Mouse (Mus musculus): ENCODE measurements around the gene Hcn2.
A peak's percentile ranks its signal among the peaks of the same experiment; 100 is the strongest.

Hcn2 gene

DNA sequence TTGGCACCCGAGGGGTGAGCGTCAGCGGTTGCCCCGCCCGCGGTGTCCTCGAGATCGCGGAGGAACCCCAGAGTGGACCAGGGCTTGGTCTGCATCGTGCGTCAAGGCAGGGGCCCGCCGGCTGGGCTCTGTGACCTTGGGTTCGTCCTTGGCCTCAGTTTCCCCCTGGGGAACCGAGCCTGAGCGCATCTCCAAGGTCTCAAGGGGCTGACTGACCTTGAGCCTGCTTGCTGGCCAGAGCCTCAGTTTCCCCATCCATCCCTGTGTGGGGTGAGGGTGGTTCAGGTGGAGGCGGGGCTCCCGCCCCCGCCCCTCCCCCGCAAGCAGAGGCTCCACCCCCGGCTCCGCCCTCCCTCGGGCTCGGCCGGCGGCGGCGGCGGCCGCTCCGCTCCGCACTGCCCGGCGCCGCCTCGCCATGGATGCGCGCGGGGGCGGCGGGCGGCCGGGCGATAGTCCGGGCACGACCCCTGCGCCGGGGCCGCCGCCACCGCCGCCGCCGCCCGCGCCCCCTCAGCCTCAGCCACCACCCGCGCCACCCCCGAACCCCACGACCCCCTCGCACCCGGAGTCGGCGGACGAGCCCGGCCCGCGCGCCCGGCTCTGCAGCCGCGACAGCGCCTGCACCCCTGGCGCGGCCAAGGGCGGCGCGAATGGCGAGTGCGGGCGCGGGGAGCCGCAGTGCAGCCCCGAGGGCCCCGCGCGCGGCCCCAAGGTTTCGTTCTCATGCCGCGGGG, at the start of gene Hcn2:
Gene Hcn2 (plus strand): TSS at position 381 of the 734 bp plus-strand sequence.
- DNase-seq = no peak

DNA sequence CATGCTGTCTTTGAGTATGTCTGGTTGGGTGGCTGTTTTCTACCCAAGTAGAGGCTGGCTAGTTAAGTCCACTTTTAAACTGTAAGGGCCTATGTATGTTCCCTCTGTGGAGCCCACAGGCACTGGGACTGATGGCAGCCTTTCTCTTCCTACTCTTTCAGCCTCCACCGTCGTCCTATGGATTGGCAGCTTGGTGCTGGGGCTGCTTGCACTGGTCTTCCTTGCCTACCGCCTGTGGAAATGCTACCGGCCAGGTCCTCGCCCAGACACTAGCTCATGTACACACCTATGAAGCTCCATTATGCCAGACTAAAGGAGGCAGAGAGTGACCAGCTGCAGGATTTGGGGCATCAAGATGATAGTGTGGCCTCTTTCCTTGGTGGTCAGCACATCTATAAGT, 48.4 kb upstream of the Hcn2 start:
- no peak for DNase-seq

DNA sequence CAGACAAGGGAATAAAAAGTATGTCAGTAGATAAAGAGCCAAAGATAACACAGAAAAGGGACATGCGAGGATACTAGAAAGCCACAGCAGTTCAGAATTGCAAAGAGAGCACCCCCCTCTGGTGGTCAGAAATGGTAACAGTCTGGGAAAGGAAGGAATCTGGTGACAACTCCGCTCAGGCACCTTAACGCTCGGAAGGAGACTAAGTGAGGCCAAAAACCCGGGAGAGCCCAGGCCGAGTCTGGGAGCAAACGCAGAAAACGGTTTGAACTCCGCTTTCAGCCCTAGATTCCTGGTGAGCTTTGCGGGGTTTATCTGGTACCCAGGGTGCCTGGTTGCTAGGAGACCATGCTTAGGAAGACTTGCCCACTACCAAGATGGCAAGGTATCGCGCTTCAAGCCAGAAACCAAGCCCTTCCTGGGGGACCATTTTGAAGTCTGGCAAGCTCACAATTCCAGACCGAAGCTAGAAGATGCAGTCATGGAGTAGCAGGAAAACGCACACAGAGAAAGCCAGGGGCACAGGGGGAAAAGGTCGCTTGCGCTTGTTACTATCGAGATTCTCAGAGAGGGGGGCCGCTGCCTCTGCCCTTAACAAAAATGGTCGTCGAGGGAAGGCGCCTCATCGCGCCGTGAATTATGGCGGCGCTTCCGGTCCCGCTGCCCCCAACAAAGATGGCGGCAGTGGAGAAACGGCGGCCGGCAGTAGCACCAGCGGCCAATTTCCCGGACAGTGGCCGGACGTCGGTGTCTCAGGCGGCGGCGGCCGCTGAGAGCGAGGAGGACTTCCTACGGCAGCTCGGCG, 47.5 kb upstream of the Hcn2 start, which contains the start of gene Tpgs1:
Gene Tpgs1 (plus strand): TSS at position 599 of the 805 bp plus-strand sequence.
- peak; percentile 93 for DNase-seq

DNA sequence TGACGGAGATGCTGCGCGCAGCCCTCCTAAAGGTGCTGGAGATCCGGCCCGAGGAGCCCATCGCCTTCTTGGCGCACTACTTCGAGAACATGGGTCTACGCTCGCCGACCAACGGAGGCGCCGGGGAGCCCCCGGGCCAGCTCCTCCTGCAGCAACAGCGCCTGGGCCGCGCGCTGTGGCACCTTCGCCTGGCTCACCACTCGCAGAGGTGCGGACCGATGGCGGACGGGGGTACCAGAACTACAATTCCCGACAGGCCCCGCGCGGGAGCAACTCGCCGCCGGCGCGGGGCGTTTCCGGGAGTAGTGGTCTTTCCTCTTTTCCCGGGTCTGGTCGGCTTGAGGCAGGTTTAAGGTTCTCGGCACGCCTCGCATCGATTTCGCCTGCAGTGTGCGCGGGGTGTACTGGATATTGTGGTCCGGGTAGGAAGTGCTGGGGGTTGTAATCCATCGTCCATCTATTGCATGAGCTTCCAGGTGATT, 46.8 kb upstream of the Hcn2 start:
- DNase-seq = peak; percentile 86

DNA sequence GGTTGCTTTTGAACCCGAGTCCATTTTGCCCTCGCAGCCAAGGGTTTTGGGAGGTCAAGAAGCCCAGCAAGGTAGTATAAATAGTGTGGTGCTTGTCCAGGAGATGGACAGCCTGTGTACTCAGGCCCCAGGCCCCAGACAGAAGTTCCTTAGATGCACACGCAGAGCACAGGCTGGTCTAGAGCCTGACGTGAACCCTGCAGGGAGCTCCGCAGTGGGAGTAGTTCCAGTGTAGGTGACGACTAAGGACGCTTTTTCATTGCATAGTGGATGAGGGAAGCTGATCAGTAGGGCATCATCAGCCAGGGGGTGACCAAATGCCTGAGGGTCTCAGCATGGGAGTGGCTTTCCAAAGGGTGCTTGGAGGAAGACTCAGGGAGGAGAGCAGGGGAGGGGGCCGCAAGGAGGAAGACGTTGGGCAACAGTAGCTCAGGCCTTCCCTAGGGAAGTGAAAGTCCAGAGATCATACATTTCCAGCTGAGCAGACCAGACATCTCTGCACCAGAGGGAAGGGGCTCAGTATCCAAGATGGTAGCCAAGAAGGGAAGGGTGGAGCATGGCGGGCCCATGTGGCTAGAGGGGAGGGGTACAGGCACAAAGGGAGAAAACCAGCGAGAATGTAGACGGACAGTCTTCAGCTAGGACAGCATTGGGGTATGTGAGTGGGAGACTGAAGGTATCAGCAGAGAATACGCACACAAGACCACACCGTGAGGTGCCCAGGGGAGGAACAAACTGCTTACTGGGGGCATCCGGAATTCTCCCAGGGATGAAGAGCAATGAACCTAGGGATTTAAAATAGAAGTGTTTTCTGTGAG, 46.2 kb upstream of the Hcn2 start:
- no peak for DNase-seq

DNA sequence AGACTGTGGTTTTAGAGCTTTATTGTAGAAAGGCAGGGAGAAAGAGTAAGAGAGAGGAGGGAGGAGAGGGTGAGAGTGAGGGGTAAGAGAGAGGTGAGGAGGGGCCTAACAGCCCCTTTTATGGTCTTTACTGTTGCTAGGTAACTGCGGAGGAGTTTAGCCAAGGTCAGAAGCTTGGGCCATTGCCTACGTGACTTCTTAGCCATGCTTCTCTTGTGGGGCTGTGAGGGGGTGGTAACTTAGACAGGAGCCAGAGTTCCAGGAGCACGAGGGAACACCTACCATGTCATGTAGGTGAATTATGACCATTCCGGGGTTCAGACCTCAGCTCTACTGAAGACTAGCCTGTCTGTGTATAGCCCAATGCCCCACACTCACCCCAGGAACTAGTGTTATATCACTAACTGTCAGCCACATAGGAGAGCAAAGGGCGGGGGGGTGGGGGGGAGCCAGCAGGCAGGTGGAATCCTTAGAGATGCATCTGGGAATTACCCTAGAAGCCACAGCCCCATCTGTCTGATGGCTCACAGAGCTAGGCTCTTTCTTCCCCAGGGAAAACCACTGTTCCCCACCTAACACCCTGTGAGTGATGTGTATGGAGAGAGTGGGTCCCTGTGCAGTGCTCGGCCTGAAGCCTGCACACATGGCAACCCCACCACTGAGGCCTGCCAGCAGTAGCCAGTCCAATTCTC, 44.9 kb upstream of the Hcn2 start:
- peak; percentile 18 for DNase-seq

DNA sequence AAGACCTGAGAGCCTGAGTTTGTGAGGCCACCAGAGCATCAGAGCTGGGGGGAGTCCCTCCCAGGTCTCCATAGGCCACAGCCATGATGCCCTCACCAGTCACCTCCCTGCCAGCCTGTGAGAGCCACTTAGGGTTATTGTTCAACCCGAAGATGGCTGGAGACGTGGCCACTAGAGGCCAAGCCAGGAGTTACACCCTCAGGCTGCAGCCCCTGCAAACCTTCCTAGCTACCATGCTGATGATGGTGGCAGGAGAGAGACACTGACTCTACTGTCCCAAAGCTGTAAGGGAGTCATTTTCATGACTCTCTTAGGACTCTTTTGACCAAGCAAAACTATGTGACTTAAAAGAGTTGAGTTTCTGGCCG, 44.4 kb upstream of the Hcn2 start:
- no peak for DNase-seq

DNA sequence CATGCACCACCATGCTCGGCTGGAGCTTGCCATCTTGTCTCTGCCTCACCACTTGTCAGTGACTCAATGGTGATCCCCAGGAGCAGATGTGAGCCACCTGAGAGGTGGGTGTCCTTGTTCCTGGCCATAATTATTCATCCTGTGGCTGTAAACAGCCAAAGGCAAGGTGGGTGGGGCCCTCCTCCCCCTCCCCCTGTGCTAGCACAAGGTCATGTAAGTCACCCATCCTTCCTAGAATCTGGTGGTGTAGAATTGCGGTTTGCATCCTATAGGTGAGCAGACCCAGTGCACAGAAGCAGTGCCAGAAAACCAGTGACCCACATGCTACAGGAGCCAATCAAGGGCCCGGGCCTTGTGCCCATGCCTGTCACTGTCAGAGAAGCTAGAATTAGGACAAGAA, 43.4 kb upstream of the Hcn2 start:
- DNase-seq = no peak

DNA sequence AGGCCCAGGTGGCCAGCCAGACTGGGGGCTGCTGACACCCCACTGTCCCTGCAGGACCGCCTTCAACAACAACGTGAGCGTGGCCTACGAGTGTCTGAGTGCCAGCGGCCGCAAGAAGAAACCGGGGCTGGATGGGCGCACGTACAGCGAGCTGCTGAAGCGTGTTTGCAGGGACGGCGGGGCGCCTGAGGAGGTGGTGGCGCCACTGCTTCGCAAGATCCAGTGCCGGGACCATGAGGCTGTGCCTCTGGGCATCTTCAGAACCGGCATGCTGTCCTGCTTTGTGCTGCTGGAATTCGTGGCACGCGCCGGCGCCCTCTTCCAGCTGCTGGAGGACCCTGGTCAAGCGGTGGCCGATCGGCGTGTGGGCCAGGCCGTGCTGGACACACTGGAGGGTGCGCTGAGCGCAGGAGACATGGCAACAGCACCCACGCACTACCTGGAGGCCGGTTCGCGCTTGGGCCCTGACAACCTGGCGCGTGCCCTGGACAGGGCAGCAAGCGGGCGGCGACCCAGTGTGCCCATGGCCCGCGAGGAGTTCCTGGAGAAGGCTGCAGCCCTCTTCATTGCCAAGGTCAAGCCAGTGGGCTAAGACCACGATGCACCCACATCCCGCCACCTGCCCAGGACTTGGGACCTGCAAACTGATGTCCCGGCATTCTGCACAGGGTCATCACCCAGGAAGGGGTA, 40.9 kb upstream of the Hcn2 start:
- no peak for DNase-seq

DNA sequence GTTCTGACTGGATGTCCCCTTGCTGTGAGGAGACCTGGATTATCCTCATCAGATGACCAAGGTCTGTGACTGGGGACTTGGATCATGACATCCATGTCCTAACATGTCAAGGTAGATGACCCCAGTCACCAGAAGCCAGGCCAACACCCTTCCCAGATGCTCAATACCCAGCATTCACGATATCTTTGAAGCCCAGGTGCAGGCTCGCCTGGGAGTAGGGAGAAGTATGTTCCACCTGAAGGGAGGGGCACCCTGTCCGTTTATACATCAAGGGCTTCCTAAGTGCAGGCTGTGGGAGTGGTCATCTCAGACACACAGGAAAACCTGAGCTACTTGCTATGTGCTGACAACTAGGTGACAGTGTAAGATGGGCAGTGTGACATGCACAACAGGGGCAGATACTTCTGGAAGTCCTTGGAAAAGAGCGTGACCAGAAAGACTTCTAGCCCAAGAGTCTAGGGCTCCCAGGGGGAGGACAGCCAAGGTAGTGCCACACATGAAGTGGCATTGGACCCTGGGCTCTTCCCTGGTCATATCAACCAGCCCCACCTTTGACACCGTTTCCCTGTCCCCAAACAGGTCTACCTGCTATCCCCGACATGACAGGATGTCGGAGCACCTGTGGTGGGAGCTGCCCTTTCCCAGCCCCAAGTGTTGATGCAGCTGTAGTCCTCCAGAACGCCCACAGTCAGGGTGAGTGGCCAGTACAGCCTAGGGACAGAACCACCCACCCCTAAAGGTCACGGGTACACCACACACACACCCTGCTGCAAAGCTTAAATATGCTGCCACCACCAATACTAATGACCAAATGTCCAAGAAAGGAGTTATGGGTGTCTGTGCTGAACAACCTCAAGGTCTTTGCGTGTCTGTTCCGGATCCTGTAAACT, 35.6 kb upstream of the Hcn2 start:
- DNase-seq = no peak

DNA sequence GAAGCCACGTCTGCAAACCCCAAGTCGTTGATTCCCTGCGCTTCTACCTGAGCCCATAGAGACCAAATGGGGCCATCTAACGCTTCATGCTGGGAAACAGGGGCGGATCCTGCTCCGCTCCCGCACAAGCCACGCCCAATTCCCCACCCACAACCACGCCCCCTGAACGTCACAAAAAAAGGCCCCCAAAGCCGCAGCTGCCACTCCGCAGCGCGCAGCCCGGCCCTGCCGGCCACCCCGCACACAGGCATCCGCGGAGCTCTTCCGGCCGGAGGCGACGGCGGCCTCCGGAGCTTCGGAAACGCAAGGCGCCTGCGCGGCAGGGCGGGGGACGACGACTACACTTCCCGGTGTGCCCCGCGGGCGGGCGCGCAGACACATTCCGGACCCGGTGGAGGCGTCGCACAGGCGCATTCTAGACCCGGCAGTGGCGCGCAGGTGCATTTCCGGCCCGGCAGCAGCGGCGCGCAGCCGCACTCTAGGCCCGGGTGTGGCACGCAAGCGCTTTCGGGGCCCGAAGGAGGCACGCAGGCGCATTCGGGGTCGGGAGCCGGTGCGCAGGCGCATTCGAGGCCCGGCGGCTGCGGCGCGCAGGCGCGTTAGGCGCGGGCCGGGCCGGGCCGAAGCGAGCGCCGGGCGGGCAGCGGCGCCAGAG, 34.7 kb upstream of the Hcn2 start, which contains the start of gene Cdc34:
Gene Cdc34 (plus strand): TSS at position 605 of the 655 bp plus-strand sequence.
- peak; percentile 99 for DNase-seq

DNA sequence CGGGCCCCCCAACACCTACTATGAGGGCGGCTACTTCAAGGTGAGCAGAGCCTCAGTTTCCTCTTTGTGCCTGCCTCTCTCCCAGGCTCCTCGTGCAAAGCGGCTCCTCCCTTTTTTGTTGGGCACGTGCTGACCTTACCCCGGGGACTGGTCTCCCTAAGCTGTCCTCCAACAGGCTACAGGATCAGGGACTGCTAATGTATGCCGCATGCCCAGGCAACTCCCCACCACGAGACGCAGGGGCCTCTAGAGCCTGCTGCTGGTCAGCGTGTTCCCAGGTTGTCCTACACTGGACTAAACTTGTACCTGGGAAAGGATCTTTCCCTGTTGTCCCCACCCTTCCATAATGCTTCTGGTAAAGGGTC, 33.9 kb upstream of the Hcn2 start:
- peak; percentile 44 for DNase-seq

DNA sequence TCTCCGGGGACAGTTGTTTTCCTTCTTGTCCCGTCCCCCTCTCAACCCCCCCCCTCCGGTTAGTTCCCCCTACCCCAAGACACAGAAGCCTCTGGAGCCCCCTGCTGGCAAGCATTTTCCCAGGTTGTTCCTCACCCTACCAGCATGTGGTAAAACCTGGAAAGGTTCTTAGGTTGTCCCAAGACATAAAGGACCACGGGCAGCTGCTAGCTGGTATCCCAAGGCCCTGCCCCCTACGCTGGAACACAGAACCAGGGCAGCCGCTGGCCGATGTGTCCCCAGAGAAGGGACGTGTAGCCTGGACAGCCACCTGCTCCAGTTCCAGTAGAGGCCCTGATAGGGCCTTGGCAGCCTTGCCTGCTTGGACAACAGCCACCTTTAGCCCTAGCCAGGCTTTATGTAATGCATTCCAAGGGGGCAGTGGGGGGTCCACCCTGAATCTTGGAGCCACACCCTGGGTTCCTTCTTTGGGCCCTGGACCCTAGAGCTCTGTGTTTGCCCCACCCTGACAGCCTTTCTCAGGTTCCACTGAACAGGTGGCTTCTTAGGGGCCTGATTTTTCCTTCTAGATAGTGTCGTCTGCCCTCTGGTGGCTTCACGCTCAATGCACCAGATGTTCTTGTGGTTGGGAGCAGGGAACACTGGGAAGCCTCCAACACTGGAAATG, 33.4 kb upstream of the Hcn2 start:
- DNase-seq = peak; percentile 84

DNA sequence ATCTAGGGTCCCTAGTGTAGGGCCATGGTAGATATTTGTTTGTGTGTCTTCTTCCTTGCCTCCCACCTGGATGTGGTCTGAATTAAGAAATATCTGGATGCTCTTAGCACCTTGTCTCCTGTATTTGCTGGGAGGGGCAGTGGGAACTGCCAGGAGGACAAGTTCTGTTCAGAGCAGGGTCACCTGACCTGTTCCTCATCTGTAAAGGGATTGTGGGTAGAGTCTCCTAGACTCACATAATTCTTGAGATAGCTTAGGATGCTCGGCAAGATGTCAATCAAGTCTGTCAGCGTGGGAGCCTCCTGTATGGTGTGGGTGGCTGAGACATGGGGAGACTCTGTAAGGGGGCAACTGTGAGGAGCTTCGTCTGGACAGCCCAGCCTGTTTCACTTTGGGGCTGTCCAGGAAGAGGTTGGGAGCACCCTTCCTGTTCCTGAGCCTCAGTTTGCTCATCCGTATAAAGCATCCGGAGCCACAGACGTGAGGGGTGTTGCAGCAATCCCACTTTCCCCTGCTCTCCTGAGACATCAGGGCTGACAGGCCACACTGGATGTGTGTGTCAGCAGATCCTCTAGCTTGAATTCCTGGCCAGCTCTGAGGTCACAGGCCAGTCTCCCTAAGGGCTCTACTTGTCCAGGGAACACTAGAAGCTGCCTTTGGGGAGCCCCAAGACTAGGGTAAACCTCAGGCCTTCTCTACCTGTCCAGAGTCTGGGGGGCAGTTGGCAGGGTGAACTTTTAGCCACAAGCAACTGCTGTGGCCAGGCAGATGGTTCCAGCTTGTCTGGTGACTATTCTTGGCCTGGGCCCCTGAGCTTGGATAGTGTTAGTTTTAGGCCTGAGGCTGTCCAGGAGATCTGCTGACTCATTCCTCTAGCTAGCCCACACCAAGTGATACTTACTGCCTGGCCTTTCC, 32.5 kb upstream of the Hcn2 start:
- no peak for DNase-seq

DNA sequence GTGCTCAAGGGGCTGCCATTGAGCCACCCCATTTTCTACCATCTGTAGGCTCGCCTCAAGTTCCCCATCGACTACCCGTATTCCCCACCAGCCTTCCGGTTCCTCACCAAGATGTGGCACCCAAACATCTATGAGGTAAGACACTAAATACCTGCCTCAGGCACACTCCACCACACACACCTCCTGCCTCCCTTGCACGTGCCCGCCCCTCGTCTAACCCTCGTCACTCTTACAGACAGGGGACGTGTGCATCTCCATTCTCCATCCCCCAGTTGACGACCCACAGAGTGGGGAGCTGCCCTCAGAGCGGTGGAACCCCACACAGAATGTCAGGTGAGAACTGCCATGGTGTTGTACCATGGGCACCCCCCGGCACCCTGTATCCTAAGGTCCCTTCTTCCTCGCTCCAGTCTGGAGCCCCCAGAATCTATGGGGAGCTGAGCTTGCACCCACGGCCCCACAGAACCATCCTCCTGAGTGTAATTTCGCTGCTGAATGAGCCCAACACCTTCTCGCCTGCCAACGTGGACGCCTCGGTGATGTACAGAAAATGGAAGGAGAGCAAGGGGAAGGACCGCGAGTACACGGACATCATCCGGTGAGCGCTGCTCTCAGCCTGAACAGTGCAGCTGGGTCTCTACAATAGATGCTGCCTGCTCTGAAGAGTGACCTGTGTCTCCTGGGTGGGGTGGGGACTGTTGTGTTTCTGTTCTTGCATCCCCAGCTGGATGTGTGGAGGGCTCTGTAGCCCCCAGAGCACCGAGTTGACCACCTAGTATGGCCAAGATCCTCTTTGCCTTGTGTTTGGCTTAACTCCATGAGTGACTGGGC, 31.4 kb upstream of the Hcn2 start:
- no peak for DNase-seq

DNA sequence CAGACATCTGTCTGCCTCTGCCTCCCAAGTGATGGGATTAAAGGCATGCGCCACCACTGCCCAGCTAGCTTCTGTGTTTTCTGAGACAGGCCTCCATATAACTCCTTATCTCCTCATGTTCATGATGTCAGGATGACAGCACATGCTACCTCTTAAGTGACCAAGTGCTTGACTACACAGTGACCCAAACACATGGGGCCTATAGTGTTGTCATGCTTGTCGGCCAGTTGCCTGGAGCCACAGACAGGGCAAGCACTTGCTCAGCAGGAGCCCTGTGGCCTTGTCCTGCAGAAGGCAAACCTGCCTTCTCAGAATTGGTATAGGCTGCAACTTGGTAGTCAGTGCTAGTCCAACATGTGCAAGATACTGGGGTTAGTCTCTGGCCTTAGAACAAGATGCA, 30.2 kb upstream of the Hcn2 start:
- DNase-seq = no peak

DNA sequence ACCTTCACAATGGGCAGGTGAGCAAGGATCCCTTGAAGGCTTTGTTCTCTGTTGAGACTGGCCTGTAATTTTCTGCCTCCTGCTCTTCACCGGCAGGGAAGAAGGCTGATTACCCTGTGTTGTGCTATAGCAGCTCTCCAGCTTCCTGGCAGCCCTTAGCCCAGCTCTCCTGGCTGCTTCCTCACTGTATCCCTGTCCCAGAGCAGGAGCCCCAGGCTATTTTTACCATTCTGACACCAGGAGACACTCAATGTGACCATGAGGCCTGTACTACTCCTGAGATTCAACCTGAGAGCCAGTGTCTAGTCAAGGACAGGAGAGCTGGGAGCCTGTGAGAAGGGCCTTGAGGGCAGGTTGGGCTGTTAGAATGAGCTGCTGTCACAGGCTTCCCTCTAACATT, 29.7 kb upstream of the Hcn2 start:
- DNase-seq = no peak

DNA sequence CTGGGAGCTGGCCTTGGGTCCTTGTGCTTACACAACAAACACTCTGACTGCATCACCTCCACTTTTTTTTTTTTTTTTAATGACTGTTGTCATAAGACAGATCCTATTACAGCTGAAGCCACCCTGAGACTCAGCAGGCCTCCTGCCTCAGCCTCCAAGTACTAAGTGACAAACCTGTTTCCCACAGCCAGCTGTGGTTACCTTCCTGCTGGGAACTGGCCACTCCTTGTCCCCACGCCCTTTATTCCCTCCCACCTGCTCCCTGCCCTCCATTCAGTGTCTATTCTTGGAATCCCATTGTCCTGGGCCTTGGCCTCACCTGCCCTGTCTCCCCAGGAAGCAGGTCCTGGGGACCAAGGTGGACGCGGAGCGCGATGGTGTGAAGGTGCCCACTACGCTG, 28.9 kb upstream of the Hcn2 start:
- no peak for DNase-seq
